Mouse (Mus musculus) adrenal gland, postnatal 36 days (tissue): ENCODE data around the gene Plscr5. TPM values are rescaled to one million over a fixed set of nuclear protein-coding genes. Genes with fewer than 3 reads are reported as not detected.
"Not testable (repeated sequence)": the region's sequence is repeated elsewhere in the genome, so short reads cannot be mapped to it uniquely, and the experiment has no call there.

Experiments used
- DNase-seq, 2 experiments: peaks; one replicate each; pipeline ENCODE4 v3.0.0; 2021; ENCODE audit warnings: mixed read lengths in 1 of 2
- long read RNA-seq, 2 experiments: library from polyadenylated mRNA; stranded (forward); transcript quantifications; one replicate each; pipeline ENCODE4 v2.0.0; 2021; ENCODE audit warnings: borderline sequencing depth in 2 of 2
- total RNA-seq, 2 experiments: library from RNA; stranded (reverse); gene quantifications; 2 replicates each; pipeline ENCODE4 v1.2.3; 2021

Plscr5 gene
- not detected for total RNA-seq
- long read RNA-seq, experiment 1, result 0 reads
- long read RNA-seq, experiment 2, result 0 reads

- DNase-seq, result not testable (repeated sequence)
Observed at GRCm38 (mm10) chr9:92192636-92193035, at the start of gene Plscr5. Plscr5 (plus strand) TSS chr9:92192936.

DNA sequence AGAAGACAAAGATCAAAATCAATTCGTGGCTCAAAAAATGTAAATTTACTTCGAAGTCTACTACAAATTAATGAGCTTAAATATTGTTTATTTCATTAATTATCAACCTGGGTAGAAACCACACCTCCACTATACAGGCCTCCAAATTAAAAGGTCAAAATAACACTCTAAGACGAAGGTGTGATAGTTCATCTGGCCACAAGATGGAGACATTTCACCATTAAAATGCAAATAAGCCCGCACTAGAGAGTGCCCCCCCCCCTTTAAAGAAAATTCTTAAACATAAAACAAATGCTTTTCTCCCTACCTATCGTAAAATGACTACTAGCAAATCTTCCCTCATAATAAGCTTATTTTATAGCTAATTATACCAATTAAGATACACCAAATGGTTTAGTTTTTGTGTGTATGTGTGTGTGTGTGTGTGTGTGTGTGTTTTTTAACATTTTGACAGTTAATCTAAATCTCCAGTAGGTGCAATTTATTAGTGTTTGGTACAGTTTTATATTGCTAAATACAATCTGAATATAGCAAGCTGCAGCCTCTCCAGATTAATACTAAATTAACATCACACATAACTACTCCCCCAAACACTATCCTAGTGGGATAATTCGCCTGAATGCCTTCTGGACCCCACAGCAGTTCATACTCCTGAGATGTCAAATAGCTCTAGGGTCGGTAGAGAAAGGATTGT, 45.0 kb upstream of the Plscr5 start:
- peak in 1 of 2 experiments; percentile 3 for DNase-seq

DNA sequence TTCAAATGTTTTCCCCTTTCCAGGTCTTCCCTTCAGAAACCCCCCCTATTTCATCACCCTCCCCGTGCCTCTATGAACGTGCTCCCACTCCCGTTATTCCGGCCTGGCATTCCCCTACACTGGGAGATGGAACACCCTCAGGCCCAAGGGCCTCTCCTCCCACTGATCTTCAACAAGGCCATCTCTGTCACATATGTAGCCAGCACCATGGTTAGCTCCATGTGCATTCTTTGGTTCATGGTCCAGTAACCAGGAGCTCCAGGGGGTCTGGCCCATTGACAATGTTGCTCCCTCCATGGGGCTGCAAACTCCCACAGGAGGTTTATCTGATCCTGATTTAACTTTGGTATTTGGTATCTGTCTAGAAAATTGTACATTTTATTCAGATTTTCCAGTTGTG, 30.5 kb upstream of the Plscr5 start:
- DNase-seq, result no peak

DNA sequence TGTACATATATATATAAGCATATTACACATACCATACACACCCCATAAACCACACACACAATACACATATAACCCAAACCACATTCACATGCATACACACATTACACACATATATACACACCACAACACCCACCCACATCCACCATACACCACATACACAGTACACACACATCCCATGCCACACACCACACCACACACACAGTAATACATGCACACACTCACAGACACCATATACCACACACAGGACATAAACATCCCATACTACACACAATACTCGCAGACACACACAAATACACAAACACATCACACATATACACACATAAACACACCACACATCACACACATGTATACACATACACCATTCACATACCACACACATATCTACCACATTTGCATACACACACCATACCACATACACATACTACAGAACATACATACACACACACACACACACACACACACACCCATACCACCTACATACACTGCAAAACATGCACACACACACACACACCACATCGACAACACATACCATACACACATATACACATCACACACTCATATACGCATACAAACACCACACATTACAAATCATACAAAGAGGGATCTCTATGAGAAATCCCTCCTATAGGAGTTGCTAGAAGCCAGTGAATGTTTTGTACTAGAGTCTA, 19.3 kb upstream of the Plscr5 start:
- DNase-seq, result no peak

- DNase-seq, result peak; percentile 46 to 65
Observed at GRCm38 (mm10) chr9:92174176-92175075, 18.3 kb upstream of the Plscr5 start.

DNA sequence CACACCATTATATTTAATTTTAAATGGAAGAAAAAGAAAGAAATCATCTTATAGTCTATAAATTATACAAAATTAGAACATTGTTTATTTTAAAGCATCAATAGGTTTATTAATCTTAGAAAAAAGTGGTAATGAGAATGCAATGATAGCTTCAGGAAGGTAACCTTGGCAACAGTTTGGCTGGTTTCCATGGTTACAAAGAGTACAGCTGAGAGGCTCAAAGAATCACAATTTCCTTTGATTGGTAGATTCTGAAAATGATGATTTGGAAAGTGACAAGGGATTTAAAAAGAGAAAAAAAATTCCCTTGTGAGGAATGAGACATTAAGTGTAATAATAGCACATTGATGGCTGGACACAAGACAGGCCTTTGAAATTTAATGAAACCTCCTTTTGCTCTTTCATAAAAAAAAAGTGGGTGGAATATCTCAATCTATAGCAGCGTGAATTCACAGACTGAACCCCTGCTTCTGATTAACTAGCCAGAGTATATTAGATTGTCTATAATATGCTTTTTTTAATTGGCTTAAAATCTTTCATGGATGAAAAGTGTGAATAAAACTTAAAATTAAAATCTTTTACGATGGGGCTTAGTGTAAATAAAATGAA, 13.8 kb upstream of the Plscr5 start:
- DNase-seq, result no peak

- no peak for DNase-seq
Observed at GRCm38 (mm10) chr9:92191295-92191694, 1.4 kb upstream of the Plscr5 start.

DNA sequence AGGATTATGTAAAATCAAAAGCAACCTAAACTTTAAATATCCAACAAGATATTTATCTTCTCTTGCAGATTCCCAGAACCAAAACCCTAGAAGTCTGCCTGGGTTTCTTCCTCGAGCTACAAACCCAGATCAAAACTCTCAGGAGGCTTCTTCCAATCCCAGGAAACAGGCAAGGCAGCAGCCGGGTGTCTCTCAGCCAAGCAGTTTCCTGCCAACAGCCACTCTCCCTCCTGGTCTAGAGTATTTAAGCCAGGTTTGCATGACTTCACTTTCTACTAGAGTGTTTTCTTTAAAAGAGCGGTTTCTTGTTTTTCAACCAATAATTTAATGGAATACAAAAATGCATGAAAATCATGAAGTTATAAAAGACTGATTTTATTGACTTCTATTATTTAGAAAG, 5.7 kb downstream of the Plscr5 start:
- DNase-seq, result peak in 1 of 2 experiments; percentile 1

- no peak for DNase-seq
Observed at GRCm38 (mm10) chr9:92199564-92199963, 6.8 kb downstream of the Plscr5 start.

DNA sequence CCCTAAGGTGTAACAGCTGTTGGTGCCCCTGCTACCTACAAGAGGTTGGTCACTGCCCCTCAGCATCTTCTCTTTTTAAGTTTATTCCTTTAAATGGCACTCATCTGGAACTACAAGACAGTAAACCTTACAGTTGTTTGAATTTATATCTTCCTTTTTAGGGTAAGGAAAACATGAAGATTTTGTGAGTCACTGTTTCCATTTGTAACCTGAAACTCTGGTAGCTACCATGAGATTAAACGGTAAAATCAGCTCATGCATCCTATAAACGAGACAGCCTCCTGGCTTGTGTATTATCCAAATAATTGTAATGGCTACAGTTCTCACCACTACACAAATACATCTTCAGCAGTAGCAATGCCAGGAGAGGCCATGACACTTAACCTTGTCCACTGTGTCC, 11.7 kb downstream of the Plscr5 start:
- no peak for DNase-seq

DNA sequence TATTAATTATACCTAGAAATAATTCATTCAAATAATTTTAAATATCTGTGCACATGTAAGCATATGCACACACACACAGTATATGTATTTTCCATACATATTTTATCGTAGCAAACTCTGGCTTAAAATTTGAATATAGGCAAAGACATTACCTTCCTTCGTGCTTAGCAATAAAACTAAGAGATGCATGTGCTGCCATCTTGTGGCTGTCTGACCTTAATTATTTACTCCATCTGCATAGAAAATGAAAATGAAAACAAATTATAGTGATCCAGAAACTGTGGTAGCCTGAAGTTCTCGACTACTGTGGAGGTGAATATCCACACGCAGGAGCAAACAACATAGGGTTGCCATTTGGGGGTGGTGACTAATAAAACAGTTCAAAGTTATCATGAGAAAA, 14.6 kb downstream of the Plscr5 start:
- peak; percentile 37 to 68 for DNase-seq

- no peak for DNase-seq
Observed at GRCm38 (mm10) chr9:92207757-92208156, 15.0 kb downstream of the Plscr5 start.

DNA sequence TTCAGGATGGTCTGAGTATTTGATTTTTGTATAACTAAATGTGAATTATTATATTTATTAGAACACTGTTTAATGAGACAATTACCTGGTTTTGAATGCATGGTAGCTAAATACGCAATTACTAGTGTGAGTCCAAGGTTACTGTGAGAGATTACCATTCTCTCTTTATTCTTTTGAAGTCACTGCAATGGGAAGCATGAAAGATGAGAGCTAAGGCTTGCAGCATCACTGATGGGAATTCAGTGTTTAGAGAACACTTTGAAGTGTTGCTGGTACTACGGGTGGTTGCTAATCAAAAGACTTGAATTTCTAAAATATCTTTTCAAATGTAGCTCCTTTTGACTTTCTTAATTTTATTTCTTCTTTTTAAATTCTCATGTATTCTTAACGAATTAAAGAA, 17.1 kb downstream of the Plscr5 start:
- no peak for DNase-seq

DNA sequence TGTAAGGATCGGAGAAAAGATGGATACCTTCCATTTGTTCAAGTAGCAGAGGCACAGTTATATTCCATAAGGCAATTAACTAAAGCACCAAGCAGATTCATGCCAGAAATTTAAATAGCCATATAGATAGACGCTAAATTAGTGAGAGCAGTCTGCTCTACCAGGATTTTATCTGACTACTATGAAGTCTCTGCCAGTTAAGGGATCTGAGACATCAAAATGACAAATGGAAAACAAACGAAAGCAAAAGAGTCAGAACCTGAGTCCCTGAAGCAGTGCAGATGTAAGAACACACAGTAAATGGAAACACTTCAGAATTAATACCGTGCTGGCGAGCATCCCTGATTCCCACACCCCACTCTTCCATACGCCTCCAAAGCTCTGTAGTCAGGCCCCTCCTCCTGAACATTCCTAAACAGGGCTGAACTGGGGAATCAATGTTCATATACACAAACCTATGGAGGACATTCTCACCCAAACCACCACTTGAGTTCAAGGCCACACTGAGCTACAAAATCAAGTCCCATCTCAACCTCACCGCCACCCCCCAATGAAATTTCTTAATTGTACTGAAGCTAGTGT, 17.7 kb downstream of the Plscr5 start:
- no peak for DNase-seq

DNA sequence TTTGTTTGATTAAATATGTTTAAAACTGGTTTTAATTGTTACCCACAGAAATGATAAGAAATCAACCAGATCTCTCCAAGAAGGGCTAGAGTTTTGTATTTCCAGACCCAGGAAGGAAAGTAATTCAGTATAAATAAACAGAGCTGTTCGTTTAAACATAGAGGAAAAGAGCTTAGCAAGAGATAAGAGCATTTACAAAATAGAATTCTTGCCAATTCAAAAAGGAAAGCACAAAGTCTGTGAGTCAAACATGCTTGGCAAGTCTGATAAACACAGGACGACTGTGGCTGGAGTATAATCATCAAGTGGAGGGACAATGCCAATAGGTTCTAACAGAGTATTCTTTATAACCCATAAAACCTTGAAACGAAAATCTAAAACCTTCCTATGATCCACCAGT, 18.3 kb downstream of the Plscr5 start:
- DNase-seq, result no peak

- DNase-seq, result no peak
Observed at GRCm38 (mm10) chr9:92217484-92217883, 24.7 kb downstream of the Plscr5 start.

DNA sequence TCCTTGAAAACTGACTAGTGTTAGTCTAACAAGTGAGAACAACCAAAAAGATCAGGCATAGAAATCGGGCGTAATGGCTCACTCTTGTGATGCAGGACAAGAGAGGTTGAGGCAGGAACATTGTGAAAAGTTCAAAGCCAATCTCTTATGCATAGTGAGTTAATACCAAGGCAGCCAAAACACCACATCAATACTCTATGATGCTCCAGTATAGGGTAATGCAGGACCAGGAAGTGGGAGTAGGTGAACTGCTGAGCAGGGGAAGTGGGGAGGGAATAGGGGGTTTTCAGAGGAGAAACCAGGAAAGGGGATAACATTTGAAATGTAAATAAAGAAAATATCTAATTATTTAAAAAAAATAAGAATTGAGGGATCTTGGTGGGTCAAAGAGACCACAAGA, 25.2 kb downstream of the Plscr5 start:
- DNase-seq, result no peak

- no peak for DNase-seq
Observed at GRCm38 (mm10) chr9:92220151-92220550, 27.4 kb downstream of the Plscr5 start.

- no peak for DNase-seq
Observed at GRCm38 (mm10) chr9:92221480-92221879, 28.7 kb downstream of the Plscr5 start.

DNA sequence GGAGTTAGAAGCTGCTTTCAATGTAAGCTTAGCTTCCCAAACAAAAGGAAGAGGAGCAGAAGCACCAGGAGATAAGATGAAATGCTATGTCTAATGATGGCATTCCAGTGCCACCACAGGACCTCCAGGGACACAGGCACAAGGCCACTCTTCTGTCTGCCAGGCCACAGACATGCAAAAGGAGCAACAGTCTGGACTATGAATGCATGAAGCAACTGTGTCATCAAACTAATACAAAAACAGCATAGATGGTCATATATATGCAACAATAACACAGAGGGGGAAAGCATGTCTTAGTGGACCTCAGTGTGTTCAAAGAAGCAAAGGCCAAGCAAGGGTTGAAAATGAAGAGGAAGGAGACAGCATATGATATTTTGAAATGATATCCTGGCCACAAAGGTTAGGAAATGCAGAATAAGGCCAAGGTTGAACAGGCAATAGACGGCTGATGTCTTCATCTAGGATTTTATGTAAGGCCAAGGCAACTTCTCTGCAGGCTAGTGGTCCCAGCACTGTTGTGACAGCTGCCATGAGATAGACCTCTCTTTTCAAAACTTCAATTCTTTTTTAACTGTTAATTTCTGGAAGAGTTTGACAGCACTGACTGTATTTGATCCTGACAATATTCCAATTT, 32.0 kb downstream of the Plscr5 start:
- peak in 1 of 2 experiments; percentile 12 for DNase-seq

DNA sequence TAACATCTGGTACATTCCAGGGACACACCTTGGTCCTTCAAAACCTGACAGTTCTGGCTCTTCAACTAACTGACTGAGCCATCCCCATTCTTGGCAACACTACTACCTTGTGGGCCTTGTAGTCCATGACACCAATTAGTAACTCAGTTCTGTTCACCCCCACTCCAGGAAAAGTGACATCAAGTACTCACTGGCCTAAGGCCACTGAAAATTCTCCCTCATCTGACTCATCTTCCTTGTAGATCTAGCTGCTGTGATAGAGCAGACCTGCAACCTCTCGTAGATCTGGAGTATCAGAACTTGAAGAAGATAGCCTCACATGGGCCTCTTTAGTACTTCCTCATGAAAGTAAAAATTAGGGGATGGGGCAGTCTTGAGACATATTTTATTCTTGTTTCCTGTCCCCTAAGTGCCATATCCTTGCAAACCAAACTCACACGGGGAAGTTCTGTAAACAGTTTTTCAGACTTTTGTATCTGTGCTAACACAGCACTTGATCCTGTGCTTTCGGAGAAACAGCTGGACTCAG, 33.5 kb downstream of the Plscr5 start:
- DNase-seq, result no peak
